Mouse (Mus musculus) adrenal gland, postnatal 10 days (tissue): Measurements from ENCODE around the gene Cd37. TPM values are rescaled to one million over a fixed set of nuclear protein-coding genes. Genes with fewer than 3 reads are reported as not detected.

ENCODE experiments used
- DNase-seq: peaks from one replicate; pipeline ENCODE4 v3.0.0; 2021; ENCODE audit warnings: mixed read lengths
- total RNA-seq, 2 experiments: library from RNA; stranded (reverse); gene quantifications; 2 replicates each; pipeline ENCODE4 v1.2.3; 2021

Gene Cd37
- total RNA-seq, 2 experiments from 2014 or later: 13.9 to 17.6 TPM

GRCm38 (mm10) chr7:45204380-45205143, 34.4 kb downstream of the Cd37 start, which contains the start of gene Ccdc155:
Gene Ccdc155, minus strand, starts transcription at chr7:45204892.
- DNase-seq: peak; percentile 87

DNA sequence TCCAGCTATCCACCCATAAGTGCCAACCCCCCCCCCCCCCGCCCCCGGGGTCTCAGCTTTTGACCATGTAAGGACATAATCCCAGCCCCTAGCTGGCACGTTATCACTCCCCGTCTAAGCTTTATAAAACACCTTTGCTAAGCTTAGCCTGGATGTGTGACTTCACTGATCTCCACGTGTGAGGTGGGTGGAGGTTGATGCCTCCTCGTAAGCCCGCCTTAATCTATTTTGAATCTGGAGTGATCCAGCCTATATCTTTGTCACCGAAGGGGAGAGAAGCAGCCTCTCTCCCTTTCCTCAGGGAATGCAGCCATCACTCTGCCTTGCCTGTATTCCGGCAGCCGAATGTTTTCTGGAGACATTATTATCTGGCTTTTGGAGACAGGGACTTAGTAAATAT, 36.3 kb downstream of the Cd37 start:
- DNase-seq: no peak

GRCm38 (mm10) chr7:45198961-45199360, 40.0 kb downstream of the Cd37 start:
- no peak for DNase-seq

DNA sequence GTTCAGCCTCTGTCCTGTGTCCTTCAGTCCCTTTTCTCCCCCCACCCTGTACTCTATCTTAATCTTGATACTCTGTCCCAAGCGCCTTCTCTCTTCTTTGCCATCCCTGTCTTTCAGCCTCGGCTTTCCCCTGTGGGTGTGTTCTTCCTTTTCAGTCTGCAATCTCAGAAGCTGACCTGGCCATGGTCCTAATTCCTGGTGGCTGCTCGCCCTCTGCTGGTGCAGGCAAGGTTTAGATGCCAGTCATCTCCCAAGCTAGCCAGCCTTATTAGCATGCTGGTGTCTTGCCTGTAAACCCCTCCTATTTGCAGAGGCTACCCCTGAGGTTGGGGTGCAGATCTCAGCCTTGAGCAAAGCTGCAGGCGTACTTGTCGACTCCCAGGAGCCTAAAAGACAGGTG, 40.5 kb downstream of the Cd37 start:
- DNase-seq: peak; percentile 84

DNA sequence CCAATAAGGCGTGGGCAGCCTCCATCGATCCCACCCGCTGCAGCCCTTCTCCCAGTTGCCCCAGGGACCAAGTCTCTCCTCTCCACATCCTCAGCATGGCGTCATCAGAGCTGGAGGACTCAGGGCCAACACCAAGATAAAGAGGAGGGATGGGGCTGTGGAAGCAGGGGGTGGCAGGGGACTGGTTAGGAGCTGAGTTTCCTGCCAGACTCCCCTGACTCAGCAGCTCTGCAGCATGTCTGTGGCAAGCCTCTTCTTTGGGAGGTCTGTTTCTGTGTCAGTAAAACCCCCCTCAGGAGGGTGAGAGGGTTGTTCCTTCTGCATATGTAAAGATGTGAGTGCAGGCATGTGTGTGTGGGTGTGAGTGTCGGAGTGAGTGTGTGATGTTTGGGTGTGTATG, 41.9 kb downstream of the Cd37 start:
- no peak for DNase-seq

- DNase-seq: no peak
Observed at GRCm38 (mm10) chr7:45196176-45196535, 42.8 kb downstream of the Cd37 start.

DNA sequence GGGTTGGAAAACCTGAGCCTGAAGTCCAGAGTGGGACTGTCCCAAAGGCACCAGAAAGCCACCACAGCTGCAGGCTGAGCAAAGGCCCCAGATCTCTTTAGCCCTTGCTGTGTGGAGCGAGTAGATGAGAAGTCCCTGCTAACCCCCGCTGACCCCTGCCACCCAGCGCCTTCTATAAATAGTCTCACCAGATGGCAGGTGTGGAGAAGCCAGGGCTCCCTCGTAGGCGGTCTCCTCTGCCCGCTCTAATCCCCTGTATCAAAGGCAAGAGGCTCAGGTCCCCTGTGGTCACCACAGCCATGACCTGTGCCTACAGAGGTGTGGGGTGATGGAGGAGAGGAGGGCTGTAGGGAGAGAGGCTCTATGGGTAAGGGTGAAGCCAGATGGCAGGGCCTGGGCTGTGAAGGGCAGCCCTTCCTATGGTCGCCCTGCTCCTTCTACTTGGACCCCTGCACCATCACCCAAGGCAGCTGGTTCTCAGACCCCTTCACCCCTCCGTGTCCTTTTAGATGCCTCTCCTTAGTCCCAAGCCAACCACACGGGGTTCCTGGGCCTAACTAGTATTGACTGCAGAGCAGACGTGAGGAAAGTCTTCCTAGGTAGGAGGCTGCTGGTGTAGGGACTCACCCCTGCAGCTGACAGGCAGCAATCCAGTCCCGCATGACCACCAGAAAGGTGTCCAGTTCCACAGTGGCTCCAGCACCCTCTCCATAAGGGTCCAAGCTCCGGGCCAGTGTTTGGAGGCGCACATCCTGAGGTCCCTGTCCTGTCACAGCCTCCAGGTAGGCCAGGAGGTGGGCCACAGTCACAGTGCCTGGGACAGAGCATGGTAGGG, 43.4 kb downstream of the Cd37 start:
- DNase-seq: no peak

- no peak for DNase-seq
Observed at GRCm38 (mm10) chr7:45193871-45194785, 44.8 kb downstream of the Cd37 start.

DNA sequence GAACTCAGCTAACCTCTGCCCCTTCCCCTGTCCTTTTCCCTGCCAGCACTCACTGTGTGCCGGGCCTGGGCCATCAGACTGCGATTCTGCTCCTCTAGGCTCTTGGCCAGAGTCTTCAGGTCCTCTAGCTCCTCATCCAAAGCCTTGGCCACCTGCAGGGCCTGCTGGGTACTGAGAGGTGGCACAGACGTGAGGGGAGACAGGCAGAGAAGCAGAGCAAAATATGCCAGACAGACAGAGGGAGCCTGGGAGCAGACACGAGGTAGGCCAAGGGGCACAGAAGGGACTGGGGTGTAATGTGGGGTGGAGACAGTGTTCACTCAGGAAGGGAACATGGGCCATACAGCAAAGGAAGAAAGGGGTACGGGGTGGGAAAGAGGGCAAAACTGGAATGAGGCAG, 45.5 kb downstream of the Cd37 start:
- DNase-seq: no peak

DNA sequence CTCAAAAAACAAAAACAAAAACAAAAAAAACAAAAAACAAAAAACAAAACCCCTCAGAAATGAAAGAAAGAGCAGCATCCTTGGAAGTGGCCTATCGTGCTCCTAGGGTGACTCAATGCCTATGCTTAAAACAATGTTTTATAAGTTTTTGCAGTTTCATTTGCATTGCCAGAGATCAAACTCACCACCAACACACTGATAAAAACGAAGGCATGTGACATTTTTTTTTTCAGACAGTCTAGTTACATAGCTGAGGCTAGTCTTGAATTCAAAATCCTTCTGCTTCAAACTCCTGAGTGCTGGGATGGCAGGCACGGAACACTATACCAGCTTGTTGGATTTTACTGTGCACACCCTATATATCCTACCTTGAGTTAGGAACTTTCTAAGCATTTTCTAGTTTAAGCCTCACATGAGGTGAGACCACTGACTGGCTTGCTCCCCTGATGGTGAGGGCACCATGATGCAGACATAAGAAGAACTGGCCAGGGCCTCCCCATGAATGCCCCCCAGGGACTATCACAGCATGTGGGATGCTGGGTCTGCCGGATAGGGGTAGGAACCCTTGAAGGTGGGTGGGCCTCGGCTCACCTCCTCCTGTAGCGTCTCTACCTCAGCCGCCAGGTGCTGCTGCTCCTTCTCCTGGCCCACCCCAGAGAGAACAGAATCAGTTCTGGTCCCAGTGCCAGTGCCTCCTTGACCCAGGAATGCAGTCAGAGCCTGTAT, 46.2 kb downstream of the Cd37 start:
- DNase-seq: no peak

DNA sequence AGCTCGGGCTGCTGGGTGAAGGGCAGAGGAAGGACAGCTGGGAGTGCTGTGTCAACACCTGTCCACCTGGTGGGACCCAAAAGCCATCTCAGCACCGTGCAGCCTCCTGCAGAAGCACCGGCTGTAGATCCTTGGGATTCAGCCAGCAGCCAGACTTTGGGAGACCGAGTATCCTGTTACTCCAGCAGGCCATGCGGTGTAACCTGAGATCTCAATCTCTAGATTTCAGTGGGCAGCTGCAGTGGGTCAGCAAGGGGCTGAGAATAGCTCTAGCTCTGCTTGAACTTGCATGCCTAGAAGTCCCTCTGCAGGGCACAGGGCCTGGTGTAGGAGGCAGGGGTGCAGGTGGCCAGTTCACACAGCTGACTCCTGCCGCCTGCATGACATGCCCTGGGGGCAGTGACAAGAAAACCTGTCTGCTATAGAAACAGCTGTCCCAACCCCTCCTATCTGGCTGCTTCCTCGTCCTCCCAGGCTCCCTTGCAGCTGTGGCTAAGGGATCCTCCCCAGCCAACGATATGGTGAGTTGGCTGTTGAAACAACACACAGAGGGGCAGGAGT, 47.0 kb downstream of the Cd37 start:
- no peak for DNase-seq

- no peak for DNase-seq
Observed at GRCm38 (mm10) chr7:45191161-45191560, 47.8 kb downstream of the Cd37 start.

DNA sequence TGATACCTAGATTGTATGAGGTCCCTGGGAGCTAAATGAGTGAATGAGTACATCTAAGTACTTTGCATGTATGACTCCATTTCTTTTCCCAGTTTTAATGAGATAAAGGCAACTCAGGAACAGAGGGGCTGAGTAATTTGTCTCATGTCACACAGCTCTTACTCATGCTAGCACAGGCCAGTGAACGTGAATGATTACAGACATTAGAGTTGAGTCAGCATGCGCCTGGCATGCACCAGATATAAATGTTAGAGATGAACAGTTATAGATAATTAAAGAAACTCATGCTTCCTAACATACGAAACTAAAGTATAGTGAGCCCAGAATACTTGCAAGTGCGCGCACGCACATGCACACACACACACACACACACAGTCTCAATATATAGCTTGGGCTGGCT, 48.7 kb downstream of the Cd37 start:
- no peak for DNase-seq

DNA sequence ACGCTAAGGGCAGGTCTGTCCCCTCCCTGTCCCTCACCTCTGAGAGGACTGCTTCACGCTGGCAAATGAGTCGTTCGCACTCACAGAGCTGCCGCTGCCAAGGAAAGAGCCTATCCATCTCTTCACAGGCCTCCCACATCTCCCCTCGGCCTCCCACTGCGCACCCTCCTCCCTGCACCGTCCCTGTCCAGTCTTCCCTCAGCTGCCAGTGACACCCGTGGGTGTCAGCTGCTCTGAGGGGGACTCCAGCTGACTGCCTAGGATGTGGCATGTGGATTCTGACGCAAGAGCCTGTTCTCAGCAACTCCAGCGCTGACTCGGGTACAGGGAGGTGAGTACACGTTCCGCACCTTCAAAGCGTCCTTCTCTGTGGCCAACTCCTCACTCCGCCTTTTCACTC, 49.3 kb downstream of the Cd37 start:
- no peak for DNase-seq

DNA sequence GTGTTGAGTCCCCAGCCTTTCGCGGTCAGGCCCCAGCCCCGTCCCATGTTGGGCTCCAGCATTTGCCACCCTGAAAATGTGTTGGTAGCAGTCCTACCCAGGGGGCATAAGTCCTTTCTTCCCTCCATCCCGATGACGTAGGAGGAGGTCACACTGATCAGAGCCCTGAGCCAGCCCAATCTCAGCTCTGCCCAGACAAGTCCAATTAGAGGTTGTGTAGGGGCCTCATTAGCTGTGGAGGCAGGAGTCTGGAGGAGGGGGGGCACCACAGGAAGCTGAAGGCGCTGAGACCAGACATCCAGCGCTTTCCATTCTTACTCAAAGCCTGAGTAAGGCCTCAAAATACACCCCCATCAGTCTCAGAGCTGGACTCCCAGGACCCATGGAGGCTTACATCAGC, 53.0 kb downstream of the Cd37 start:
- DNase-seq: no peak

GRCm38 (mm10) chr7:45183672-45184071, 55.2 kb downstream of the Cd37 start:
- DNase-seq: no peak

Other genes with a start within 250 kb of the Cd37 start
- 10 to 100 TPM; 80.3 to 89.6 TPM for gene Irf3, start 241.5 kb downstream of the Cd37 start, total RNA-seq
- 10 to 100 TPM; 15.8 to 16.2 TPM for gene Bcl2l12, start 240.4 kb downstream of the Cd37 start, total RNA-seq
- 10 to 100 TPM; 69.6 to 81.1 TPM for gene Scaf1, start 222.8 kb downstream of the Cd37 start, total RNA-seq
- 10 to 100 TPM; 57.6 to 60.2 TPM for gene Rras, start 221.2 kb downstream of the Cd37 start, total RNA-seq
- gene Prr12, start 186.2 kb downstream of the Cd37 start, total RNA-seq: 10 to 100 TPM; 36.9 to 51.9 TPM
- gene Nosip, start 176.7 kb downstream of the Cd37 start, total RNA-seq: 10 to 100 TPM; 39.7 to 45.9 TPM
- gene Prrg2, start 176.4 kb downstream of the Cd37 start, total RNA-seq: 10 to 100 TPM; 18.5 to 20.0 TPM
- gene Rcn3, start 146.9 kb downstream of the Cd37 start, total RNA-seq: 10 to 100 TPM; 65.2 to 71.2 TPM
- 100 to 1,000 TPM; 169 to 185 TPM for gene Fcgrt, start 135.3 kb downstream of the Cd37 start, total RNA-seq
- gene Rps11, start 114.7 kb downstream of the Cd37 start, total RNA-seq: 1,000 to 10,000 TPM; 1,283 to 1,295 TPM
- gene Rpl13a, start 110.4 kb downstream of the Cd37 start, total RNA-seq: 1,000 to 10,000 TPM; 1,643 to 1,697 TPM
- not detected for gene Gm45713, start 102.9 kb downstream of the Cd37 start, total RNA-seq
- 10 to 100 TPM in 1 of 2 experiments, 1 to 10 TPM in 1; 9.7 to 18.1 TPM for gene Flt3l, start 102.7 kb downstream of the Cd37 start, total RNA-seq
- 10 to 100 TPM; 59.0 to 68.5 TPM for gene Pih1d1, start 84.8 kb downstream of the Cd37 start, total RNA-seq
- 10 to 100 TPM; 50.6 to 68.2 TPM for gene Aldh16a1, start 84.5 kb downstream of the Cd37 start, total RNA-seq
- under 1 TPM; 0.18 to 0.42 TPM for gene Slc17a7, start 75.2 kb downstream of the Cd37 start, total RNA-seq
- not detected for gene Gfy, start 59.5 kb downstream of the Cd37 start, total RNA-seq
- not detected for gene Pth2, start 58.1 kb downstream of the Cd37 start, total RNA-seq
- under 1 TPM in 1 of 2 experiments, not detected in 1; 0.36 TPM for gene Ccdc155, start 34.2 kb downstream of the Cd37 start, total RNA-seq
- gene Dkkl1, start 27.0 kb downstream of the Cd37 start, total RNA-seq: under 1 TPM in 1 of 2 experiments, not detected in 1; 0.30 TPM
- 10 to 100 TPM; 21.0 to 24.0 TPM for gene Tead2, start 23.4 kb downstream of the Cd37 start, total RNA-seq
- under 1 TPM in 1 of 2 experiments, not detected in 1; 0.12 TPM for gene Slc6a16, start 2.0 kb upstream of the Cd37 start, total RNA-seq
- gene Slc6a21, start 38.4 kb upstream of the Cd37 start, total RNA-seq: under 1 TPM in 1 of 2 experiments, not detected in 1; 0.42 TPM
- gene Trpm4, start 94.7 kb upstream of the Cd37 start, total RNA-seq: 10 to 100 TPM; 15.9 to 26.8 TPM
- 10 to 100 TPM; 10.7 to 47.8 TPM for gene Hrc, start 96.2 kb upstream of the Cd37 start, total RNA-seq
- gene Ppfia3, start 127.9 kb upstream of the Cd37 start, total RNA-seq: 1 to 10 TPM; 1.9 to 3.0 TPM
- gene Lin7b, start 131.5 kb upstream of the Cd37 start, total RNA-seq: 1 to 10 TPM in 1 of 2 experiments, under 1 TPM in 1; 0.90 to 2.9 TPM
- gene Snrnp70, start 156.6 kb upstream of the Cd37 start, total RNA-seq: 100 to 1,000 TPM; 208 to 341 TPM
- gene Kcna7, start 166.5 kb upstream of the Cd37 start, total RNA-seq: 1 to 10 TPM in 1 of 2 experiments, under 1 TPM in 1; 0.75 to 2.6 TPM
- gene Ntf5, start 174.6 kb upstream of the Cd37 start, total RNA-seq: under 1 TPM; 0.12 to 0.33 TPM
- not detected for gene Lhb, start 181.7 kb upstream of the Cd37 start, total RNA-seq
- 10 to 100 TPM; 66.7 to 92.5 TPM for gene Gys1, start 195.7 kb upstream of the Cd37 start, total RNA-seq
- gene Ruvbl2, start 199.0 kb upstream of the Cd37 start, total RNA-seq: 10 to 100 TPM; 50.2 to 58.9 TPM
- 100 to 1,000 TPM; 527 to 606 TPM for gene Ftl1, start 220.8 kb upstream of the Cd37 start, total RNA-seq
- 10 to 100 TPM; 52.7 to 53.6 TPM for gene Bax, start 227.8 kb upstream of the Cd37 start, total RNA-seq
- gene Tulp2, start 242.8 kb upstream of the Cd37 start, total RNA-seq: under 1 TPM; 0.64 to 0.69 TPM
- gene Gm45808, start 247.7 kb upstream of the Cd37 start, total RNA-seq: 10 to 100 TPM; 26.0 to 27.9 TPM
- 10 to 100 TPM; 42.4 to 47.3 TPM for gene Dhdh, start 249.7 kb upstream of the Cd37 start, total RNA-seq